Mouse (Mus musculus): ENCODE data around the gene Map2k4. TPM values are rescaled to one million over a fixed set of nuclear protein-coding genes. Genes with fewer than 3 reads are reported as not detected.

Map2k4 gene
- polyA plus RNA-seq, 1 experiment from 2014 or later: 135 TPM

DNA sequence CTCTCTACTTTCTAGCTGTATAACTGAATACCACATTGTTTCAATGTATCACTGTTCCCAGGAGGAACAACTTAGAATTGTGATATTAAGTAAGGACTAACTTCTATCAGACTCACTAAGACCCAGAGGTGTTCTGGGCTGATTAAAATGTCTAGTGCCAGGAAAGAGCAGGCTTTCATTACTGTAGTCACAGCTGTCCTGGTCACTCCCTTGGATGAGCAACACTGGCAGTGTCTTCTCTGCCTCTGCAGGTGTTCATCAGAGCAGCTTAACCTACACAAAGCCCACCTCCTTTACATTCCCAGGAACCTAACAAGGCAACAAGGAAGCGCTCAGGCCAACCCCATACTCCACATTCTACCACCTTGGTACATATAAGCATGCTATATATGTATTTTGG is 8.5 kb downstream of the Map2k4 start:
- no peaks in the 10 kb centered on the region for H3K27me3 ChIP-seq (ENCODE audit: control insufficient read depth, insufficient read depth, low read length)
- H3K9ac ChIP-seq (replicated peaks; ENCODE audit: low read depth, low read length): no peak overlapping the region
- no peak overlapping the region for H3K4me3 ChIP-seq (ENCODE audit: low read depth, low read length)
- H3K27ac ChIP-seq (ENCODE audit: low read depth, low read length): no peak overlapping the region
- 0 out of 2 replicates have a peak, but pooled peaks cover 5% of the 10 kb centered on the region for H3K36me3 ChIP-seq (ENCODE audit: control insufficient read depth, insufficient read depth, low read length)
- ATAC-seq (ENCODE audit: low read depth): no peak
- H3K9me3 ChIP-seq (ENCODE audit: control insufficient read depth, low read length): no peaks in the 10 kb centered on the region
- H3K4me1 ChIP-seq (ENCODE audit: control insufficient read depth, insufficient read depth, low read length): no peaks in the 10 kb centered on the region
- H3K4me2 ChIP-seq (ENCODE audit: low read depth, low read length): no peak overlapping the region
- WGBS: 100% methylated on average over 1 of the region's 1 CpGs

DNA sequence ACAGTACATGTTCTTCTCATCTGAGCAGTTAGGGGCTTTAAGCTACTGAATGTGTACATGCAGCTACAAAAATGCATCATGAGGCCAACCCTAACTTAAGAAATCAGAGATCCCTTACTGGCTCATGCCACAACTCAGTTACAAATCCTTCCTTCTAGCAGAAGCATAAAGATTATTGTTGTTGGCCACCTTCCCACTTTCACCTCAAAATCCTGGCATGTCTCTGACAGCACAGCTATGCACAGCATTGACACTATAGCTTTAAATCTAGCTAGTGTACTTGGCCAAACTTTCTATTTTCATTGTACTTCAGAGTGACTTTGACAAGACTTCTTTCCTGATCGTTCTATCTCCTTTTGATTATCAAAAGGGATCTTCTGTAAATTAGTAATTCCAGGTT is 9.0 kb downstream of the Map2k4 start:
- 0 out of 2 replicates have a peak, but pooled peaks cover 5% of the 10 kb centered on the region for H3K36me3 ChIP-seq (ENCODE audit: control insufficient read depth, insufficient read depth, low read length)
- no peak overlapping the region for H3K4me2 ChIP-seq (ENCODE audit: low read depth, low read length)
- no peaks in the 10 kb centered on the region for H3K9me3 ChIP-seq (ENCODE audit: control insufficient read depth, low read length)
- H3K27ac ChIP-seq (ENCODE audit: low read depth, low read length): no peak overlapping the region
- no peak for ATAC-seq (ENCODE audit: low read depth)
- H3K9ac ChIP-seq (replicated peaks; ENCODE audit: low read depth, low read length): no peak overlapping the region
- no peak overlapping the region for H3K4me3 ChIP-seq (ENCODE audit: low read depth, low read length)
- H3K4me1 ChIP-seq (ENCODE audit: control insufficient read depth, insufficient read depth, low read length): no peaks in the 10 kb centered on the region
- 74% methylated on average over 1 of the region's 1 CpGs for WGBS
- H3K27me3 ChIP-seq (ENCODE audit: control insufficient read depth, insufficient read depth, low read length): no peaks in the 10 kb centered on the region

DNA sequence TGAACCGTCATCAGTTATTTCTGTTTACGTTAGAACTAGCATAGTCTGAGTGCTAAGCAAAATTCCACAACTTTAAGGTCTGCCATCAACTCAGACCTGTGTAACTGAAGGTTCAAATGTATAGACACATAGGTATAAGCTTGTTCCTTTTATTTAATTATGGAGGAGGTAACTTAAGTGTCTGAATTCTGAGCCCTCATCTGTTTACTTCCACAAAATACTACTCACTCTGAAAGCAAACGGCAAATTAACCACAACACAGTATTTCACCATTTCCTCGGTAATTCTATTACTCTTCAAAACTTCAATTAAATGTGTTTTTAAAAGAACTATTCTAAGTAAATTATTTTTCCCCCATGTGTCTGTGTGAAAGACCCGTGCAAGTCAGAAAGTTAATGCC is 10.3 kb downstream of the Map2k4 start:
- ATAC-seq (ENCODE audit: low read depth): no peak
- WGBS: 88% methylated on average over 5 of the region's 5 CpGs
- no peak overlapping the region for H3K4me2 ChIP-seq (ENCODE audit: low read depth, low read length)

DNA sequence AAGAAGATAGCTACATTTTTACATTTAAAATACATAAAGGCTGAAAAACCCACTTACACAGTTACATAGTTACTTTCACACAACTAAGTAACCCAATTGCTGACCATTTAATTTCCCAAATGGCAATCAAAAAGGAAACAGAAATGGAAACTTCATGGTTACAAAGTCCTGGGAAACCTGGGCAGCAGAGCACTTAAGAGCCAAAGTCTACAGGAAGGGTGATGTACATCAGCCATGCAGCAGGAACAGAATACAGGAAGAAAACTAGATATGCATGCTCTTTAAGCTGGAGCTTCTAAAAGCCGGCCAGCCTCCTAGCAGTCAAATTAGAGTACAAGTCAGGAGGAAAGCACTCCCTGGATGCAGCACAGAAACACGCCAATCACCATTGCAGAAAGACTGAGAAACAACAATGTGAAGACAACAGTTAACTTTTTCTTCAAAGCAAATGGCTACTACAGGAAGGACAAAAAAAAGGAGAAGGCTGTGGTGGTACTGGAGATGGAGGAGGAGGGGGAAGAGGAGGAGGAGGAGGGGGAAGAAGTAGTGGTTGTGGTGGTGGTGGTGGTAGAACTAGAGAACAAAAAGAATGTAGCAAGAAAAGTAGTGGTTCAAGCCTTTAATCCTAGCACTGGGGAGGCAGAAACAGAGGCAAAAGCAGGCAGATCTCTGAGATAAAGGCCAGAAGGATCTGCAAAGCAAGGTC is 11.0 kb downstream of the Map2k4 start:
- no peak overlapping the region for H3K27ac ChIP-seq (ENCODE audit: low read depth, low read length)
- no peak for ATAC-seq (ENCODE audit: low read depth)
- H3K4me1 ChIP-seq (ENCODE audit: control insufficient read depth, insufficient read depth, low read length): no peaks in the 10 kb centered on the region
- no peaks in the 10 kb centered on the region for H3K9me3 ChIP-seq (ENCODE audit: control insufficient read depth, low read length)
- no peaks in the 10 kb centered on the region for H3K27me3 ChIP-seq (ENCODE audit: control insufficient read depth, insufficient read depth, low read length)
- no peak overlapping the region for H3K4me3 ChIP-seq (ENCODE audit: low read depth, low read length)
- H3K9ac ChIP-seq (replicated peaks; ENCODE audit: low read depth, low read length): no peak overlapping the region
- 0 out of 2 replicates have a peak, but pooled peaks cover 5% of the 10 kb centered on the region for H3K36me3 ChIP-seq (ENCODE audit: control insufficient read depth, insufficient read depth, low read length)
- no peak overlapping the region for H3K4me2 ChIP-seq (ENCODE audit: low read depth, low read length)
- whole genome bisulfite sequencing: 66% methylated on average over 2 of the region's 2 CpGs

More for the DNA sequence above, 10.3 kb downstream of the Map2k4 start:
- H3K4me1 ChIP-seq (ENCODE audit: control insufficient read depth, insufficient read depth, low read length): no peaks in the 10 kb centered on the region
- no peak overlapping the region for H3K27ac ChIP-seq (ENCODE audit: low read depth, low read length)
- no peak overlapping the region for H3K4me3 ChIP-seq (ENCODE audit: low read depth, low read length)
- no peak overlapping the region for H3K9ac ChIP-seq (replicated peaks; ENCODE audit: low read depth, low read length)
- H3K27me3 ChIP-seq (ENCODE audit: control insufficient read depth, insufficient read depth, low read length): no peaks in the 10 kb centered on the region
- H3K36me3 ChIP-seq (ENCODE audit: control insufficient read depth, insufficient read depth, low read length): 0 out of 2 replicates have a peak, but pooled peaks cover 5% of the 10 kb centered on the region
- H3K9me3 ChIP-seq (ENCODE audit: control insufficient read depth, low read length): no peaks in the 10 kb centered on the region

DNA sequence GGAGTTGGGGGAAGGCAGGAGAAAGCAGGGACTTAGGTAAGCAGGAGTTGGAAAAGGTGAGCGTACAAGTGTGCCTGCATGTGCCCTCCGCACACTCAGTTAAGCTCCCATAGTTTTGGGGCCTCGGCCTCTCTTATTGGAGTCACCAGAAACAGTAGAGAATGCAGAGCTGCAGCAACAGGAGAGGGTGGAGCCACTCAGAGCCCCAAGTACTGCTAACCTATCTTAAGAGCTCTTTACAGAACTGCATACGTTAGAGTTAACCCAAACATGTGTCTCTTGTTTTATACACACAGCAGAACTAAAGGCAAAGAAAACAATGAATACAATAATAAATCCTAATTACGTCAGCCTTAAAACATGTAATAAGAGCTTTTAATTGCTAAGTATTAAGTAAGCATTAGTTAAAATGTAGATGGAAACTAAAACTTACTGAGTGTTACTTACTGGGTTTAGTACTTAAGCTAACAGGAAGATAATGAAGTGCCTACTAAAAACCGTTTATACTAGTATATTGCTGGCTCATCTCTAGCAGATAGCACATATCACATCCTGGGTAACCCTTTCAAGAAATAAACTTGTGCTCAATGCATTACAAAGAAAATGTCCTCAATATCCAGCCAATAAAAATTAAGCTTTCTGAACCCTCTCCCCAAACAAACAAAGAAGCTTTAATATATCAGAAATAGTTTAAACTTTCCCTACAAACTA is 14.0 kb downstream of the Map2k4 start:
- H3K27me3 ChIP-seq (ENCODE audit: control insufficient read depth, insufficient read depth, low read length): no peaks in the 10 kb centered on the region
- H3K4me3 ChIP-seq (ENCODE audit: low read depth, low read length): no peak overlapping the region
- H3K4me1 ChIP-seq (ENCODE audit: control insufficient read depth, insufficient read depth, low read length): no peaks in the 10 kb centered on the region
- no peak overlapping the region for H3K27ac ChIP-seq (ENCODE audit: low read depth, low read length)
- 77% methylated on average over 6 of the region's 6 CpGs for WGBS
- H3K36me3 ChIP-seq (ENCODE audit: control insufficient read depth, insufficient read depth, low read length): no peaks in the 10 kb centered on the region
- H3K9ac ChIP-seq (replicated peaks; ENCODE audit: low read depth, low read length): no peak overlapping the region
- H3K4me2 ChIP-seq (ENCODE audit: low read depth, low read length): no peak overlapping the region
- H3K9me3 ChIP-seq (ENCODE audit: control insufficient read depth, low read length): no peaks in the 10 kb centered on the region
- ATAC-seq (ENCODE audit: low read depth): no peak

DNA sequence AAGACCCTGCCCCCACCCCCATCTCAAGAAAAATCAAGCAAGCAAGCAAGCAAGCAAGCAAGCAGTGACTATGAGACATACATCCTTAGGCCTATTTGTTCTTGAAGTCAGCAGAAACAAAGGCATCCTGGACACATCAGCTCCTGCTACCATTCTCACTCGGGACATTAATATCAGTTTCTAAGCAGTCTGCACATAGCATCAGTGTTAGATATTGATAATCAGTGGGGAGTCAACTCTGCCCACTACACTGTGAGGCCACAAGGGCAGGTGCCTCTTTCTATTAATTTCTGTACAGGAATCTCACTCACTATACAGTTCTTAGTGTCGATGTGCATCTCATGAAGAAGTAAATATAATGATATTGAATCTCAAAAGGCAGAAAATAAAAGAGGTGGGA is 14.6 kb downstream of the Map2k4 start:
- no peaks in the 10 kb centered on the region for H3K4me1 ChIP-seq (ENCODE audit: control insufficient read depth, insufficient read depth, low read length)
- no peaks in the 10 kb centered on the region for H3K36me3 ChIP-seq (ENCODE audit: control insufficient read depth, insufficient read depth, low read length)
- no peak overlapping the region for H3K4me3 ChIP-seq (ENCODE audit: low read depth, low read length)
- H3K27me3 ChIP-seq (ENCODE audit: control insufficient read depth, insufficient read depth, low read length): no peaks in the 10 kb centered on the region
- H3K4me2 ChIP-seq (ENCODE audit: low read depth, low read length): no peak overlapping the region
- H3K9me3 ChIP-seq (ENCODE audit: control insufficient read depth, low read length): no peaks in the 10 kb centered on the region
- ATAC-seq (ENCODE audit: low read depth): no peak
- H3K27ac ChIP-seq (ENCODE audit: low read depth, low read length): no peak overlapping the region
- no peak overlapping the region for H3K9ac ChIP-seq (replicated peaks; ENCODE audit: low read depth, low read length)
- WGBS: 91% methylated on average over 2 of the region's 2 CpGs

DNA sequence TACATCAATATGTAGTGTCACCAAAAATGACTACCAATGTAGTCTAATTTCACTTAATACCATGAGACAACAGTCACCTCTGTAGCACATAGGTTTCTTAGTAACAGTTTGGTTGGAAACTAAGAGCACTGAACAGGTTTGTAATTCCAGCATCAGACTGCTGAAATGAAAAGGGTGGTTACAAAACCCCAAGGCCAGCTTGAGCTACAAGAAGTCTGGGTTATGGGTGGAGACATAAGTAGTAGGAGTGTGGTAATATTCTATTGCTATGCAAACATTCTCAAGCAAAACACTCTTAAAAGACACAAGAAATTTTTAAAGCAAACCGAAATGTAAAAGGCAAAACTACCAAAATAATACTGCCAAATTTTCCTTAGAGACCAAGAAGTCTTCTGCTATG is 16.6 kb downstream of the Map2k4 start:
- no peak for ATAC-seq (ENCODE audit: low read depth)
- H3K4me1 ChIP-seq (ENCODE audit: control insufficient read depth, insufficient read depth, low read length): no peaks in the 10 kb centered on the region
- H3K36me3 ChIP-seq (ENCODE audit: control insufficient read depth, insufficient read depth, low read length): no peaks in the 10 kb centered on the region
- H3K9ac ChIP-seq (replicated peaks; ENCODE audit: low read depth, low read length): no peak overlapping the region
- no peaks in the 10 kb centered on the region for H3K9me3 ChIP-seq (ENCODE audit: control insufficient read depth, low read length)
- H3K27me3 ChIP-seq (ENCODE audit: control insufficient read depth, insufficient read depth, low read length): no peaks in the 10 kb centered on the region
- H3K4me3 ChIP-seq (ENCODE audit: low read depth, low read length): no peak overlapping the region
- no peak overlapping the region for H3K27ac ChIP-seq (ENCODE audit: low read depth, low read length)
- H3K4me2 ChIP-seq (ENCODE audit: low read depth, low read length): no peak overlapping the region
- 97% methylated on average over 1 of the region's 1 CpGs for WGBS

DNA sequence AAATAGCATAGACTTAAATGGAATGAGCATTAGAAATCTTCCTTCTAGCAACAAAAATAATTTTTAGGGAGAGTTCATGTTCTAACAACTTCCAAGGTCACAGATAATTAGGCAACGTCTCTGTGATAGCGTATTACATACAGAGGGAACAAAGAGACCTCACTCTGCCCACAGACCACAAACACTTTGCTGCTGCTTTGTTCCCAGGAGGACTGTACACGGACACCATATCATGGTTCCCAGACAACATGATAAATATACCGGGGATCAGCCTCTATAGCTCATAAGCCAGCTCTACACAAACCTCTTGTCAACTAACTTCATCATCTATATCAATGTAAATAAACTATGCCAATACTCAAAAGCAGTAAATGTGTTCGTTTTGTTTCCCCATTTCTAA is 18.1 kb downstream of the Map2k4 start:
- no peak for ATAC-seq (ENCODE audit: low read depth)
- no peaks in the 10 kb centered on the region for H3K36me3 ChIP-seq (ENCODE audit: control insufficient read depth, insufficient read depth, low read length)
- 72% methylated on average over 5 of the region's 5 CpGs for WGBS

DNA sequence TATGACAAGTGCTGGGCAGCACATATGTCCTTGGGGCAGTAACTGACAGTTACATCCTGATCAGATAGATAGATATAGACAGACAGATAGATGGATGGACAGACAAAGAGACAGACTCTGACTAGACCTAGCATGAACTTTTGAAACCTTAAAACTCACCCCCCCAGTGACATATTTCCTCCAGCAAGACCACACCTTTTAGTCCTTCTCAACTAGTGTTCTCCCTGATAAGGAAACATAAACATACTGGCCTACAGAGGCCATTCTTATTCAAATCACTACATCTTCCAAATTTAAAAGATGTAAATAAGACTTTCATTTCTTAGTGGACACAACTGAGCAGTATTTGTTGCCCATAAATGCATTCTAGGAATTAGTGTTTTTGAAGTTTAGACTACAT is 19.7 kb downstream of the Map2k4 start:
- H3K9me3 ChIP-seq (ENCODE audit: control insufficient read depth, low read length): no peaks in the 10 kb centered on the region
- H3K4me2 ChIP-seq (ENCODE audit: low read depth, low read length): no peak overlapping the region
- no peaks in the 10 kb centered on the region for H3K36me3 ChIP-seq (ENCODE audit: control insufficient read depth, insufficient read depth, low read length)
- H3K27ac ChIP-seq (ENCODE audit: low read depth, low read length): no peak overlapping the region
- H3K4me1 ChIP-seq (ENCODE audit: control insufficient read depth, insufficient read depth, low read length): no peaks in the 10 kb centered on the region
- ATAC-seq (ENCODE audit: low read depth): no peak
- H3K4me3 ChIP-seq (ENCODE audit: low read depth, low read length): no peak overlapping the region
- H3K9ac ChIP-seq (replicated peaks; ENCODE audit: low read depth, low read length): no peak overlapping the region
- no peaks in the 10 kb centered on the region for H3K27me3 ChIP-seq (ENCODE audit: control insufficient read depth, insufficient read depth, low read length)

More for the DNA sequence above, 18.1 kb downstream of the Map2k4 start:
- Histone ChIP-seq H3K4me2 (ENCODE audit: low read depth, low read length) (no peak overlapping the region), H3K4me3 (ENCODE audit: low read depth, low read length) (no peak overlapping the region), H3K27me3 (ENCODE audit: control insufficient read depth, insufficient read depth, low read length) (no peaks in the 10 kb centered on the region), H3K9me3 (ENCODE audit: control insufficient read depth, low read length) (no peaks in the 10 kb centered on the region), H3K9ac (replicated peaks; ENCODE audit: low read depth, low read length) (no peak overlapping the region), H3K27ac (ENCODE audit: low read depth, low read length) (no peak overlapping the region), H3K4me1 (ENCODE audit: control insufficient read depth, insufficient read depth, low read length) (no peaks in the 10 kb centered on the region)

Data from neural tube, embryonic 14.5 days (tissue).